ENCODE assay signal across 8 mouse cellular contexts in genomic region chrX:162887931-162888511, GRCm38 (mm10). TPM values are rescaled to one million over a fixed set of nuclear protein-coding genes. Genes with fewer than 3 reads are reported as not detected.
DNase-seq lines count a peak whose midpoint lies in the region; ATAC-seq lines count a peak whose summit lies in the region.

Syap1 (minus strand) TSS chrX:162888447.

- no peaks in the 10 kb centered on the region for H3K36me3 ChIP-seq in hindbrain, embryonic 12.5 days

- no peaks in the 10 kb centered on the region for H3K27me3 ChIP-seq in hindbrain, embryonic 12.5 days

- peak; percentile 90 for DNase-seq in NIH3T3 (ENCODE audit: low read depth)
- peak; percentile 92 for DNase-seq in cerebellum, postnatal 10 days
- peak; percentile 47 to 59 for DNase-seq in frontal cortex, postnatal 14 days (ENCODE audit: low spot score in 2 of 2)
- DNase-seq in layer of hippocampus, postnatal 25 days (ENCODE audit: extremely low spot score in 1 of 2, low spot score in 1 of 2): peak; percentile 48 to 63
- DNase-seq in lung, postnatal 14 days: peak; percentile 89
- peak; percentile 82 for DNase-seq in ovary, postnatal 36 days (ENCODE audit: low spot score)
- DNase-seq in thymus, postnatal 14 days: peak; percentile 87

- 20% methylated on average over 34 of the region's 47 CpGs for WGBS in hindbrain, embryonic 12.5 days

- H3K27ac ChIP-seq in hindbrain, embryonic 12.5 days: peak within 1 kb of the TSS; percentile 60; the same call in 1 of the 2 replicates

- no peaks in the 10 kb centered on the region for H3K9me3 ChIP-seq in hindbrain, embryonic 12.5 days (replicated peaks)

- H3K4me3 ChIP-seq in hindbrain, embryonic 12.5 days: peak within 1 kb of the TSS; percentile 62

- H3K4me1 ChIP-seq in hindbrain, embryonic 12.5 days: peaks cover 4% of the 10 kb centered on the region

- ATAC-seq in hindbrain, embryonic 12.5 days (ENCODE audit: low FRiP score): peak; percentile 95

- H3K4me2 ChIP-seq in hindbrain, embryonic 12.5 days (replicated peaks): peak within 1 kb of the TSS; percentile 54

- H3K9ac ChIP-seq in hindbrain, embryonic 12.5 days: peak within 1 kb of the TSS; percentile 72

RNA-seq across cellular contexts. Expression of gene Syap1, which starts in this region (rescaled TPM):
- polyA plus RNA-seq in hindbrain, embryonic 12.5 days (2016; fragmentation: Nextera tagmentation; extraction: Ambion mirVana): 39.0 and 43.0 TPM in 2 replicates
- total RNA-seq in layer of hippocampus, postnatal 25 days (2021): 10 to 100 TPM; 30.0 to 30.1 TPM

Comparison
In these comparisons a context has a peak if more than half of its experiments do, and no peak if none do; other contexts are left out.
1. Peak in every context shown above with its lines: DNase-seq, ATAC-seq, H3K4me3 ChIP-seq and H3K27ac ChIP-seq.